Mouse (Mus musculus) gastrocnemius, postnatal 36 days (tissue): ENCODE measurements around the gene Krtap22-2. TPM values are rescaled to one million over a fixed set of nuclear protein-coding genes. Genes with fewer than 3 reads are reported as not detected.
"Not testable (repeated sequence)": the region's sequence is repeated elsewhere in the genome, so short reads cannot be mapped to it uniquely, and the experiment has no call there.

ENCODE experiments used
- DNase-seq, 2 experiments: peaks; one replicate each; pipeline ENCODE4 v3.0.0; 2022
- intact Hi-C: fragments of 180-260 bp; cut with DNase I; formaldehyde crosslinking; loops from one replicate; pipeline ENCODE4 v1.15.1; 2025
- long read RNA-seq, 2 experiments: library from polyadenylated mRNA; stranded (forward); transcript quantifications; one replicate each; pipeline ENCODE4 v2.0.0; 2021
- total RNA-seq, 2 experiments: library from RNA; stranded (reverse); gene quantifications; 2 replicates each; pipeline ENCODE4 v1.2.3; 2021

Krtap22-2 gene
- total RNA-seq = not detected
- long read RNA-seq, experiment 1 = 0 reads
- long read RNA-seq, experiment 2 = 0 reads

GRCm38 (mm10) chr16:89010659-89011058, at the start of gene Krtap22-2:
Krtap22-2 (minus strand) TSS chr16:89010759.
- intact Hi-C loops = no loop called here
- DNase-seq = no peak

DNA sequence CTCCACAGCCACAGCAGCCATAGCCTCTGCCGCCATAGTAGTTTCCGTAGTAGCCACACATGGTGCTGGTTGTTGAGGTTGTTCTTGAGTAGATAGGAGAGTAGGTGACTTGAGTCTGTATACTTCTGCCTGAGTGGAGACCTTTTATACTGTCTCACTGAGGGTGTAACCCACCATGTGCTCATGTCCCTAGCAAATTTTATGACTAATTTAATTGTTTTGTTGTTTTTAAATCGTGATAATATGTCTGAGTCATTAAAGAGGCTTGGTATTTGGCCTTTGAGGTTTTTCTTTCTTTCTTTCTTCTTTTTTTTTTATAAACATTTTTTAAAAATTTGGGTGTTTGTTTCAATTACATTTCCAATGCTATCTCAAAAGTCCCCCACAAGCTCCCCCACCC, 37.2 kb upstream of the Krtap22-2 start, which contains the start of gene Krtap6-5:
TSS of gene Krtap6-5 (minus strand) at position 101 of the 400 bp plus-strand sequence.
- intact Hi-C loops = no loop called here
- DNase-seq = no peak

- DNase-seq, intact Hi-C loops: not testable (repeated sequence)
These were observed 30.8 kb upstream of the Krtap22-2 start, which contains the start of gene Gm10228 for GRCm38 (mm10) chr16:89041372-89041771. Gm10228 (minus strand) TSS chr16:89041472.

- DNase-seq, intact Hi-C loops: not testable (repeated sequence)
These were observed 20.8 kb upstream of the Krtap22-2 start, which contains the start of gene Krtap6-1 for GRCm38 (mm10) chr16:89031399-89031798. Krtap6-1 (plus strand) TSS chr16:89031699.

DNA sequence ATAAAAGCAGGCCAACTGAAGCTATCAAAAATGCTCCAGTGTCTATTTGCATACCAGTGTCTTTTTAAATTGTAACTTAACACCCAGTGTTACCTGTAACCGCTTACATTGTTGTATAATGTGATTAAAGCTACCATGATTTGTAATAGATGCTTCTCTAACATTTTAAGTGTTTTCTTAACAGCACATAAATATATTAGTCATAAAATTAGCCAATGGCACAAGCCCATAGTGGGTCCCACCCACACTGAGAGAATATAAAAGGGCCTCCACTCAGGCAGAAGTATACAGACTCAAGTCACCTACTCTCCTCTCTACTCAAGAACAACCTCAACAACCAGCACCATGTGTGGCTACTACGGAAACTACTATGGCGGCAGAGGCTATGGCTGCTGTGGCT, 4.4 kb upstream of the Krtap22-2 start, which contains the start of gene Gm10229:
TSS of gene Gm10229 (plus strand) at position 301 of the 400 bp plus-strand sequence.
- intact Hi-C loops, DNase-seq: not testable (repeated sequence)

- no peak for DNase-seq
- intact Hi-C loops = no loop called here
These were observed 3.4 kb upstream of the Krtap22-2 start for GRCm38 (mm10) chr16:89013973-89014372.

- DNase-seq = no peak
- intact Hi-C loops = no loop called here
These were observed 47.8 kb downstream of the Krtap22-2 start, which contains the start of gene Krtap16-3 for GRCm38 (mm10) chr16:88962773-88963172. Krtap16-3 (minus strand) TSS chr16:88962873.

Other genes with a start within 250 kb of the Krtap22-2 start
- gene 2310057N15Rik, start 236.6 kb downstream of the Krtap22-2 start, total RNA-seq = not detected
- not detected for gene Gm5965, start 232.9 kb downstream of the Krtap22-2 start, total RNA-seq
- not detected for gene Gm20741, start 198.5 kb downstream of the Krtap22-2 start, total RNA-seq
- gene Krtap15, start 190.5 kb downstream of the Krtap22-2 start, total RNA-seq = not detected
- not detected for gene Krtap14, start 184.6 kb downstream of the Krtap22-2 start, total RNA-seq
- gene Krtap19-1, start 141.3 kb downstream of the Krtap22-2 start, total RNA-seq = not detected
- not detected for gene Krtap19-2, start 136.5 kb downstream of the Krtap22-2 start, total RNA-seq
- gene Krtap19-3, start 132.7 kb downstream of the Krtap22-2 start, total RNA-seq = not detected
- gene Krtap19-4, start 125.7 kb downstream of the Krtap22-2 start, total RNA-seq = not detected
- gene Krtap19-5, start 114.3 kb downstream of the Krtap22-2 start, total RNA-seq = not detected
- not detected for gene Krtap19-9b, start 78.5 kb downstream of the Krtap22-2 start, total RNA-seq
- not detected for gene Krtap16-3, start 47.9 kb downstream of the Krtap22-2 start, total RNA-seq
- gene Gm10229, start 4.5 kb upstream of the Krtap22-2 start, total RNA-seq = not detected
- gene Krtap6-1, start 20.9 kb upstream of the Krtap22-2 start, total RNA-seq = not detected
- gene Gm10228, start 30.7 kb upstream of the Krtap22-2 start, total RNA-seq = not detected
- gene Krtap6-5, start 37.1 kb upstream of the Krtap22-2 start, total RNA-seq = not detected
- not detected for gene 1110025L11Rik, start 53.2 kb upstream of the Krtap22-2 start, total RNA-seq
- gene Krtap6-3, start 73.3 kb upstream of the Krtap22-2 start, total RNA-seq = not detected
- gene Gm6358, start 130.1 kb upstream of the Krtap22-2 start, total RNA-seq = not detected
- not detected for gene Gm10061, start 140.3 kb upstream of the Krtap22-2 start, total RNA-seq
- not detected for gene Gm9789, start 147.2 kb upstream of the Krtap22-2 start, total RNA-seq
- not detected for gene Gm7735, start 158.7 kb upstream of the Krtap22-2 start, total RNA-seq
- gene 1110057P08Rik, start 164.0 kb upstream of the Krtap22-2 start, total RNA-seq = not detected
- gene Krtap20-2, start 195.1 kb upstream of the Krtap22-2 start, total RNA-seq = not detected